Mouse (Mus musculus) thymus, postnatal 10 days (tissue): ENCODE measurements around the gene H2-Ab1.
"Not testable (repeated sequence)": the region's sequence is repeated elsewhere in the genome, so short reads cannot be mapped to it uniquely, and the experiment has no call there.

Experiments
- DNase-seq, 2 experiments: peaks; one replicate each; pipeline ENCODE4 v3.0.0; 2021; ENCODE audit warnings: low spot score in 2 of 2

Gene H2-Ab1

DNA sequence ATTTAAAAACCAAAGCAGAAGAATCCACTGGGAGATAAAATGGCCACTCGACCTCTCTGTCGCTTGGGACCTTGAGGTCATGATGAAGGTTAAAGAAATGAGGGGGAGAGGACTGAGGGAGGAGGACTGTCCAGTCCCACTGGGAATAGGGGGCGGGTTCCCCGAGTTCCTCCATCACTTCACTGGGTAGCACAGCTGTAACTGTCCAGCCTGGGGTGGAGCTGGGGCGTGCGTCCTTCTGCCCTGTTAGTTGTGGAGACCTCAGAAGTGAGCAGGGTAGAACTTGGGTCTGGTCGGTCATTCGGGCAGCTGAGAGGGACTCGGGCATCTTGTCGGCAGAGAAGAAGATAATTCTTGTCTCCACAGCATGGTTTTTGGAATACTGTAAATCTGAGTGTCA lies 51.7 kb downstream of the H2-Ab1 start:
- no peak for DNase-seq

DNA sequence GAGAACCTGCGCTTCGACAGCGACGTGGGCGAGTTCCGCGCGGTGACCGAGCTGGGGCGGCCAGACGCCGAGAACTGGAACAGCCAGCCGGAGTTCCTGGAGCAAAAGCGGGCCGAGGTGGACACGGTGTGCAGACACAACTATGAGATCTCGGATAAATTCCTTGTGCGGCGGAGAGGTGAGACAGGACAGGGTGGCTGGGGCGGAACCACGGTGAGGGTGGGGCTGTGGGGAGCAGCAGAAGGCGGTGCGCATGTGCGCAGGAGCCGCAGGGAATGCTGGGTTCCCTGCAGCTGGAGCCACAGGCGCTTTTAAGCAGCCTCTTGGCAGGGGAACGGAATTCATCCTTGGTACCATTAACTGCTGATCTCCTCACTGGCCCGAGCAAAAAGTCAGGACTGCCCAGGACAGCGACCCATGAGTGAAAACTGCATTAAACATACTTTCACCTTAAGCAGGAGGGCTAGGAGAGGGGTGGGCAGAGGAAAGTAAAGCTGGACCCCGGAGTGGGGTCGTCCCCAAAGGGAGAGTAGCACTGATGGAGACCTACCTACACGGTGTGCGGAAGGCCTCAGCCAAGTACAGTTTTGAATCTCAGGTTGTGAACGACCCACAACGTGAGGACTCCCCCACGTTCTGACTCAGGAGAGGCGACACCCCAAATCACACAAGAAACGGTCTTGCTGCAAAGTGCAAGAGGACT lies 52.3 kb downstream of the H2-Ab1 start:
- DNase-seq: peak; percentile 51 to 64

DNA sequence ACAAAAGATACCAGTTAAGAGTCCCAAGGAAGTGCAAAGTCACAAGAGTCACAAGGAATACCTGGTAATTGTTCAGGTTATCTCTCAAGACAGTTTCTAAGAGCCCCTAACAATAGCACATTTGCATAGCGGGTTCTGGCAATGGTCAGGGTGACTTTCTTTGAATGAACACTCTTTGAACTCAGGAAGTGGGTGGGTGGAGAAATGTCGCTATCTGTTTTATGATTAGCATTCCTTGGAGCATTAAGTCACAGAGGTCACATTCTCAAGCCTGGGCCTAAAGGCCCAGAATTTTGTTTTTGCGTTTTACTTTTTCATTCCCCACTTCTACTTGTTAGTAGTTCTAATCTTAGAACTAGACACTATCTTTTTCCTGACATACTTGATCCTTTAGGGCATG lies 53.0 kb downstream of the H2-Ab1 start:
- DNase-seq: not testable (repeated sequence)

DNA sequence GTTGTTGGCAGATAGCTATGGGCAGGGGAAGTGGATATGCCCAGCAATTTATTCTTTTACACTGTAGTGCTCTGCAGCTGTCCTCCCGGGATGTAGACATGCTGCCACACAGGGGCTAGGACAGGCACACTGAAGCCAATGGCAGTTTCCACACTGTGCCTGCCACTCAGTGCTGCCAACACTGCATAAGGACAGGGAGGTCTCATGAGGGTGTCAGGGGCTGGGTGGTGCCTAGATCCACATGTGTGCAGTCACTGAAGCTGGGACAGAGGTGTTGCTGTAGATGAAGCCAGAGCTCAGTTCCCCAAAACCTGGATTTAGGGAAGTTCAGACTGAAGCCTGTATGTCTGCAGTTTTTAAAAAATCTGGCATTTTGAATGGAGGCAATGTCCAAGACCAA lies 54.7 kb downstream of the H2-Ab1 start:
- no peak for DNase-seq

DNA sequence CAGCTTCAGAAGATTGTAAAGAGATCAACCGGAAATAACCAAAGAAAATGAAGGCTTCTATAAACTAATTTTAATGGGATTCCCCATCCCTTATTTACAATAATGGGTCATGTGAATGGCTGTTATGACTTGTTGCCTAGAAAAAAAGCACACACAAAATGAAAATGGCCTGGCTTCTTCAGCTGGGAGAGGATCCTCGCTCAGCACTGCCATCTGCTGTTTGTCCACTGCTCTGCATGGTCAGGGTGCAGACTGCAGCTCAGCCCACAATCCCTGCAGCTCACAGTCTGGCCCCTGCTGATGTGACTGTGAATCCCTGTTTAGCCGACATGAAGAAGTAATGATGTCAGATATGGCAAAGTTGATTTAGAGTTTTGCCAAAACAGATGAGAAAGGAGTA lies 55.9 kb downstream of the H2-Ab1 start:
- peak; percentile 57 to 85 for DNase-seq

DNA sequence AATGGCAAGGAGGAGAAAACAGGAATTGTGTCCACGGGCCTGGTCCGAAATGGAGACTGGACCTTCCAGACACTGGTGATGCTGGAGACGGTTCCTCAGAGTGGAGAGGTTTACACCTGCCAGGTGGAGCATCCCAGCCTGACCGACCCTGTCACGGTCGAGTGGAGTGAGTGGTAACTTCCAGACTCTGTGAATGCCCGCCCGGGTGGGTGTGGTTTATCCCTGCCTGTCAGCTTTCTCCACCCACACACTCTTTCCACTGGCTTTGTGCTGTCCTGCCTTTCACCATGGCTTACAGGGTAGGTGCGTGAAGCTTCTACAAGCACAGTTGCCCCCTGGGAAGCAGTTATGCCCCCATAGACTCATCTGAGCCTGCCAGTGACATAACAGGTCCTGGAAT lies 56.8 kb downstream of the H2-Ab1 start:
- no peak for DNase-seq

DNA sequence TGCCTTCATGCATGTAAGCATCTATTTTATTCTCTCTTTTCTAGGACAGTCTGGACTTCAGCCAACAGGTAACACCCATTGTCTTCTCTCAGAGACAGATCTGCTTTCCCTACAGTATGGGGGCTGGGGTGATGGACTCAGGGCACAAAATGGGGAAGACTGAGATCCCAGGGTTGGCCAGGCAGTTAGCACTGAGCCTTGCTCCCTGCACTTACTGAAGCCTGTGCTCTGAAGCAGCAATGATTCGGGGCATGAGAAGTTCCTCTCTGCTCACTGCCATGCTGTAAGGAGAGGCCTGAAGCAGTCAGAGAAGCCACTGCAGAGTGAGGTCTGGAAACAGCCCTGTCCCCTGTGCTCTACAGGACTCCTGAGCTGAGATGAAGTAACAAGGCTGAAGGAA lies 58.0 kb downstream of the H2-Ab1 start:
- DNase-seq: no peak

DNA sequence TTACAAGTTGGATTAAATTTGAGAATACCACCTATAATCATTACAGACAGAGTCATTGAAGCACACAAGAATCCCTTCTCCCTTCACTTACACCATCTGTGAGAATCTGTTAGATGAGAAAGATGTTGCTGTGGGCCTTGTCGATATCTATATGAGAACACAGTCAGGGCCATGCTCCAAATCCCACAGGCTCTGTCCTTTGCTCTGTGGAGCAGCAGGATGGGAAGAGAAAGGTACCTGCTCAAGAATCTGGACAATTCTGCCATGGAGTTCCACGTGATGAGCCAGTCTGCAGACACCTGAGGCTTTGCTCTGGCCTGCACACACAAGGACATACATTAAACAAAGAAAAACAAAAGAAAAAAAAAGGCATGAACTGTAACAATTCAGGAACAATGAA lies 59.2 kb downstream of the H2-Ab1 start:
- DNase-seq: no peak

DNA sequence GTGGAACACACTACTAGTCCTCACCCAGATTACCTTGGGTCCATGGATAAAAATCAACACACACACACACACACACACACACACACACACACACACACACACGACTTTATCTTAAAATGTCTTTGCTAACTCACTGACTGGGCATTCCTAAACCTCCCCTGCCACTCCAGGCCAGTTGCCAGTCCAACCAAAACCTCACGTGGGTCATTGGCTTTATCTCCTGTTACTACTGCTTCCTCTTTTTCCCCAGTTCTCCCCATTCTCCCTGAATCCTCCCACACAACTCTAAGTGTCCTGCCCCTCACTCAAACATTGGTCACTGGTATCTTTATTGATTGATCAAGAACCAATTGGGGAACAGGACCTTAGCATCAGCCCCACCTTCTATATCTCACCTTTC lies 59.8 kb downstream of the H2-Ab1 start:
- no peak for DNase-seq
